Mouse (Mus musculus) olfactory bulb, adult 2 months (tissue): Measurements from ENCODE around the gene Gli3.

Source experiments
- CTCF ChIP-seq: fragments of 200-500 bp; IDR thresholded peaks from 2 replicates; pipeline ENCODE4 v1.5.1; 2012; ENCODE audit warnings: low read depth, mild to moderate bottlenecking, low read length, moderate library complexity; ENCODE audit not compliant: insufficient read depth
- POLR2A ChIP-seq: fragments of 200-500 bp; IDR thresholded peaks from 2 replicates; pipeline ENCODE4 v1.6.1; 2012; ENCODE audit warnings: mild to moderate bottlenecking, low read depth, low read length, moderate library complexity; ENCODE audit not compliant: insufficient read depth

DNA sequence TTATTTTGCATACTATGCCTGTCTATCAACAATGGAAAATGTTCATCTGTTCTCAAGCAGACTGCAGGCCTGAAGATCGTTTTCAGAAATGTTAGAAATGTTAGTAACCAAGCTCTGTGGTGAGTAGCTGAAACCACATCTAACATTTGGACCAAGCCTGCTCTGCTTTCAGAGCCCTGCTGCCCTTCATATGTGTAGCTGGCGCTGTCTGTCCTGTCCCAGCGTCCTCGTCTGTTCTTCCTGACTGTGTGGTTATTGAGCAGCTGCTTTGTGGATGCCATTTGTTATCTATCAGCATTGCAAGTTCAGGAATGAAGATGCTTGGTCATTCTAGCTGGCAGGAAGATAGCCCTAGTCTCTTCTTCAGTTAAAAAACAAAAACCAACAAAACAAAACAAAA, 35.3 kb downstream of the Gli3 start:
- TF ChIP-seq POLR2A, result no peak
- no peak for TF ChIP-seq CTCF
